Mouse (Mus musculus) cortical plate, adult 2 months (tissue): ENCODE results near the gene Prss21. TPM values are rescaled to one million over a fixed set of nuclear protein-coding genes. Genes with fewer than 3 reads are reported as not detected.

Experiments used
- H3K27ac ChIP-seq: fragments of 200-500 bp; 2 replicates; pipeline ENCODE4 v1.5.1; 2012; ENCODE audit warnings: low read length, control low read depth, inconsistent platforms; ENCODE audit not compliant: insufficient read depth
- H3K4me1 ChIP-seq: fragments of 200-500 bp; 2 replicates; pipeline ENCODE4 v1.6.1; 2011; ENCODE audit warnings: low read length; ENCODE audit not compliant: control insufficient read depth, insufficient read depth
- H3K4me3 ChIP-seq: fragments of 200-500 bp; 2 replicates; pipeline ENCODE4 v1.5.1; 2011; ENCODE audit warnings: mild to moderate bottlenecking, low read length, control low read depth; ENCODE audit not compliant: insufficient read depth
- CTCF ChIP-seq: fragments of 200-500 bp; IDR thresholded peaks from 2 replicates; pipeline ENCODE4 v1.5.1; 2011; ENCODE audit warnings: mild to moderate bottlenecking, control low read depth, low read length; ENCODE audit not compliant: insufficient read depth; ENCODE audit errors: extremely low read depth
- POLR2A ChIP-seq: fragments of 200-500 bp; IDR thresholded peaks from 2 replicates; pipeline ENCODE4 v1.6.1; 2011; ENCODE audit warnings: mild to moderate bottlenecking, low read length, control low read depth; ENCODE audit not compliant: insufficient read depth; ENCODE audit errors: extremely low read depth
- polyA plus RNA-seq: library from polyadenylated mRNA; depleted of rRNA; stranded (reverse); fragments of >200 nt; gene quantifications from 2 replicates; pipeline ENCODE4 v1.2.3, GENCODE M21; 2012; rRNA removed

Prss21 gene
- not detected in 2 replicates for polyA plus RNA-seq

DNA sequence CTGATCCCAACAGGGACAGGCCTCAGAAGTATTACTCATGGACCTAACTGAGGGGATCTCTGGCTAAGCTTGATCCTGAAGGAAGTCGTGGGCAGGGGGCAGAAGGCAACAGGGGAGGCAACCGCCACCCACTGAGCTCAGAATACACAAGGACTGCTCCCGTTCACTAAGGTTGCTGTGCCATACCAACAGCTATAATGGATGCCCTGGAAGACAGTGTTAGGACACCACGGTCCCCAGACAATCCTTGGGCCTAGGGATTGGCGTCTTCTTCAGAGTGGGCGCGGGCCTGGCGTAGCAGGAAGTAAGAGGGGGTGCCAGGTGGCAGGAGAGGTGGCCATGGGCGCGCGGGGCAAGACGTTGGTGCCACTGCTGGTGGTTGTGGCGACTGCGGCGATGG lies at the start of gene Prss21:
TSS of gene Prss21 (plus strand) at position 301 of the 400 bp plus-strand sequence.
- H3K27ac ChIP-seq = no peak within 1 kb of the TSS
- no peak within 1 kb of the TSS for H3K4me3 ChIP-seq
- TF ChIP-seq POLR2A (no peak), CTCF (no peak)
- H3K4me1 ChIP-seq = no peaks in the 10 kb centered on the region

DNA sequence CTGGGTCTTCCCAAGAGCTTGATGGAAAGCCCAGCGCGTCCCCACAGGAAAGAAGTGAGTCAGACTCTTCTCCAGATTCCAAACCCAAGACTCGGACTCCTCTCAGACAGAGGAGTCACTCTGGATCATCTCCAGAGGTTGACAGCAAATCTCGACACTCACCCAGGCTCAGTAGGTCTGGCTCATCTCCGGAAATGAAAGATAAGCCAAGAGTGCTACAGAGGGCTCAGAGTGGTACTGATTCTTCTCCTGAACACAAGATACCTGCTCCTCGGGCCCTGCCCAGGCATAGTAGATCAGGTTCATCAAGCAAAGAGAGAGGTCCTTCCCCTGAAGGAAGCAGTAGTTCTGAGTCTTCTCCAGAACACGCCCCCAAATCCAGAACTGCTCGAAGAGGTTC lies 49.3 kb upstream of the Prss21 start:
- no peaks in the 10 kb centered on the region for H3K4me1 ChIP-seq
- H3K4me3 ChIP-seq = no peak overlapping the region
- H3K27ac ChIP-seq = no peak overlapping the region
- no peak for TF ChIP-seq CTCF
- no peak for TF ChIP-seq POLR2A

DNA sequence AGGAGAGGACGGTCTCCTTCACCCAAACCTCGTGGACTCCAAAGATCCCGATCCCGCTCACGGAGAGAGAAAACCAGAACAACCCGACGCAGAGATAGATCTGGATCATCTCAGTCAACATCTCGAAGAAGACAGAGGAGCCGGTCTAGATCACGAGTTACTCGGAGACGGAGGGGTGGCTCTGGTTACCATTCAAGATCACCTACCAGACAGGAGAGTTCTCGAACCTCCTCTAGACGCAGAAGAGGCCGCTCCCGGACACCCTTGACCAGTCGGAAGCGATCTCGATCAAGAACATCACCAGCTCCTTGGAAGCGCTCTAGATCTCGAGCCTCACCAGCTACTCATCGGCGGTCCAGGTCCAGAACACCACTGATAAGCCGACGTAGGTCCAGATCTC lies 48.6 kb upstream of the Prss21 start:
- H3K27ac ChIP-seq = no peak overlapping the region
- TF ChIP-seq CTCF (no peak), POLR2A (no peak)
- no peaks in the 10 kb centered on the region for H3K4me1 ChIP-seq
- H3K4me3 ChIP-seq = no peak overlapping the region

DNA sequence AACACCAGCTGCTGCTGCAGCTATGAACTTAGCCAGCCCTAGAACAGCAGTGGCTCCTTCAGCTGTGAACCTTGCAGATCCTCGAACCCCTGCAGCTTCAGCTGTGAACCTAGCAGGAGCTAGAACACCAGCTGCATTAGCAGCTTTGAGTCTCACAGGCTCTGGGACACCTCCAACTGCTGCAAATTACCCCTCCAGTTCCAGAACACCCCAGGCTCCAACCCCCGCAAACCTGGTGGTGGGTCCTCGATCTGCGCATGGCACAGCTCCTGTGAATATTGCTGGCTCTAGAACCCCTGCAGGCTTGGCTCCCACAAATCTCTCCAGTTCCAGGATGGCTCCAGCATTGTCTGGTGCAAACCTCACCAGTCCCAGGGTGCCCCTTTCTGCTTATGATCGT lies 47.1 kb upstream of the Prss21 start:
- Histone ChIP-seq H3K4me3 (no peak overlapping the region), H3K4me1 (no peaks in the 10 kb centered on the region), H3K27ac (no peak overlapping the region)
- no peak for TF ChIP-seq POLR2A
- no peak for TF ChIP-seq CTCF

DNA sequence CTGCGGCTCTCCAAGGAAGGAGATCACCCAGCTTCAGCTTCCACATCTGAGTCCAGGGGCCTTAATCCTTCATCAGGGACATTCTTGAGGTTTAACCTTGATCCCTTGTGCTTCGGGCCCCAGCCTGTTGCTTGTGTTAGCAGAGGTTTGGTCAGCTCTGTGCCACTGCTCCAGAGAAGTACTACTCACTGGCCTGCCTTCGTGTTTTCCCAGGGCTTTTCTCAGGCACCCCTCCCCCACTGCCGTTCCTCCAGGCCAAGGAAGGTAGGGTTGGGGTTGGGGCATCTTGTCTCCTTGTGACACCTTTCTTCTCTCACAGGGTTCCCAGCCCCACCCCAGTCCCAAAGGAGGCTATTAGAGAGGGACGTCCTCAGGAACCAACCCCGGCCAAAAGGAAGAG lies 45.8 kb upstream of the Prss21 start:
- Histone ChIP-seq H3K4me1 (no peaks in the 10 kb centered on the region), H3K4me3 (no peak overlapping the region), H3K27ac (no peak overlapping the region)
- no peak for TF ChIP-seq CTCF
- TF ChIP-seq POLR2A = no peak

DNA sequence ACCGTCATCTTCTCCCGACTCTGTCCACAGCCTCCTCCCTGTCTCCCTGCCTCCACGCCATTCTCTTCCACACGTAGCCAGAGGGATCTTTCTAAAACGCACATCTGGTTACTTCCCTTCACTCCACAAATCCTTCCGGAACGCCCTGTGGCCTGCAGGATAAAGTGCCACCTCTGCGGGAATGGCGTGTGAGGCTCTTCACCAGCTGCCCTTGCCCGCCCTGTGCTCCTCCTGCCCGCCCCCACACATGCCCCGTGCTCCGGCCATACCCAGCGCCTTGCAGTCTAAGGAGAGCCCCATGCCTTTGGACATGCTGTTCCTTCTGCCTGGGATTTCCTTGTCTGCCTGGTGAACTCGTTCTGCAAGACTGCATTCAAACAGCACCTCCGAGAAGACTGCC lies 44.8 kb upstream of the Prss21 start:
- Histone ChIP-seq H3K4me3 (no peak overlapping the region), H3K4me1 (no peaks in the 10 kb centered on the region; the same call in 1 of the 2 replicates), H3K27ac (no peak overlapping the region)
- TF ChIP-seq CTCF (no peak), POLR2A (no peak)

DNA sequence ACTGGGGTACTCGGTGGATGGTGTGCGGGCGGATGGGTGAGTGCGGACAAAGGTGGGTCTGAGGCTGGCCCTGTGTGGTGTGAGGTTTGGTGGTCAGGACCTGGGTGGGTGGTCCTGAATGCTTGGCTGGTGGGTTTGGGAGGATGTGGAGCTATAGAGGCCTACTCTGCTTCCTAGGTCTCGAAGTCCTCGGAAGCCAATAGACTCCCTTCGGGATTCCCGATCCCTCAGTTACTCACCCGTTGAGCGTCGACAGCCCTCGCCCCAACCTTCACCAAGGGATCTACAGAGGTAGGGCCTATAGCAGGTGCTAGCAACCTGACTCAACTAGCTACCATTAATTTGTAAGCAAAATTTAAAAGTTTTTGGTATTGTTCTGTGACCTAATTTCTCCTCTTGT lies 44.2 kb upstream of the Prss21 start:
- no peak overlapping the region for H3K4me3 ChIP-seq
- no peak overlapping the region for H3K27ac ChIP-seq
- no peaks in the 10 kb centered on the region; the same call in 1 of the 2 replicates for H3K4me1 ChIP-seq
- TF ChIP-seq POLR2A (peak; percentile 21; the same call in 1 of the 2 replicates), CTCF (no peak)

DNA sequence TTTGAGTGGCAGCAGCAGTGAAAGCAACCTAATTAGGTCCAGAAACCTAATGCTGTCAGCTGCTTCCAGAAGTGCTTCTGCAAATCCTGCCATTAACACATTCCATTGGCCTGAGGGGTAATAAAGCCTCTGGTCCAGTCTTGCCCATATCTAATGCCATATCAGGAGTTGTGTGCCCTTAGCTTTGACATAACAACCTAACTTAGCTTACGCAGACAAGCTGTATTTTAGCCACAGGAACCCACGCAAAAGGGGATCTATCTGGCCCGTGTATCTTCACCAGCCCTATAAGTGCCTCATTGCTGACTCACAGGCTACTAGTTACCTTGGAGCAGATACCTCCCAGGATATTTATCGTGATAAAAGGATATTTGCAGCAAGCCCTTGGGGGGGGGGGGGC lies 42.3 kb upstream of the Prss21 start:
- Histone ChIP-seq H3K27ac (no peak overlapping the region), H3K4me1 (no peaks in the 10 kb centered on the region; the same call in 1 of the 2 replicates), H3K4me3 (no peak overlapping the region)
- TF ChIP-seq CTCF = no peak
- no peak for TF ChIP-seq POLR2A

DNA sequence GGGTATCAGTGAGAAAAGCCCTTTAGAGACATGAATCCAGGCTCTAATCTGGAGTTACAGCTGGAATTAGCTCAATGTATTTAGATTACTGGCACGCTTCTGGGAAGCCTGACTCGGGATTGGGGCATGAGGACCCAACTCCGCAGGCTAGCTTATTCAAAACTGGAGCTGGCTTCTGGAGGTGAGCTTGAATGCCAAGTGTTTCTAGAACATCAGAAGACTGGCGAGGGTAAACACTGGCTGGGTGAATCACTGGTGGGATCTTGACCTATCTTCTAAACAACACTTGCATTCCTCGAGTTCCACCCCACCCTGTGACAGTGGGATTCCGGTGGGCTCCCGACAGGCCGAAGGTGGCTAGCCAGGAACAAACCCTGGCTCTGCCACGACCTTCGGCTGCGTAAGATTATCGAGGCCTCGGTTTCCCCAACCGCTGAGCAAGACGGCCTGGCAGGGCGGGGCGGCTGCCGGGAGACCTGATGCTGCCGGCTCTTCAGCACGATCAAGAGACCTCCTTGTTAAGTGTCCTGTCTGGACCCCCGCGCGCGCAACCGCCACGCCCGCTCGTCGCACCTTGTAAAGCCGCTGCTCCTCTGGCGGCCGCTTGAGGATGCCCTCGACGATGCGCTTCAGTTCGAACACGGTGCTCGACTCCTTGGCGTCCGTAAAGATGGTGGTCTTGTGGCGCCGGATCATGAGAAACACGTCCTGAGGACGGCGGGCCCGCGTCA lies 39.4 kb upstream of the Prss21 start:
- Histone ChIP-seq H3K4me3 (peak overlapping the region; percentile 74), H3K4me1 (no peaks in the 10 kb centered on the region; the same call in 1 of the 2 replicates)
- TF ChIP-seq POLR2A (no peak), CTCF (no peak)

DNA sequence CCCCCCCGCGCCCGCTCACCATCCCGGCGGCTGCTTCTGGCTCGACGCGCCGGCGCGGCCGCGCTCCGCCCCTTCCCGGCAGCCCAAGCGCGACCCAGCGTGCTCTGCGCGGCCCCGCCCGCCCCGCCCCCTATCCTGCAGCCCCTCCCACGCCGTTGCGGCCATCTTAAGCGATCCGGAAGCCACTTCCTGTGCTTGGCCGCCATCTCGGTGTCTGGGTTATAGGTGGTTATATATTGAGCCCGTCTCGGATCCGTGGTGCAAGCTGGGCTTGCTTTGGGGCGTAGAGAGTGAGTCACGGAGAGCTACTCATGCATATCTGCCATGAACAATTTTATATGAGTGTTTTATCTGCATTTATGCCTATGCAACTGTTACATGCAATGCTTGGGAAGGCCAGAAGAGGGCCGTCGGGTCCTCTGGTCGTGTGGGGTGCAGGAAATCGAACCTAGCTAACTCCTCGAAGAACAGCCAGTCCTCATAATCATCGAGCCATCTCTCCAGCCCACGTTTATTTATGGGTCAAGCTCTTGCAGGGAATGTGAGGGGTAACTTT lies 38.7 kb upstream of the Prss21 start, which contains the start of gene Elob:
TSS of gene Elob (minus strand) at position 73 of the 556 bp plus-strand sequence.
- Histone ChIP-seq H3K4me3 (peak within 1 kb of the TSS; percentile 74), H3K4me1 (no peaks in the 10 kb centered on the region; the same call in 1 of the 2 replicates), H3K27ac (peak within 1 kb of the TSS; percentile 87)
- TF ChIP-seq CTCF = peak; percentile 49; the same call in 1 of the 2 replicates
- TF ChIP-seq POLR2A = 0 out of 2 replicates have a peak, but pooled peaks have one; percentile 25

More for the DNA sequence above, 39.4 kb upstream of the Prss21 start:
- peak overlapping the region; percentile 43 for H3K27ac ChIP-seq
